Mouse (Mus musculus) lung, postnatal 14 days (tissue): ENCODE results near the gene Tfdp2.
"Not testable (repeated sequence)": the region's sequence is repeated elsewhere in the genome, so short reads cannot be mapped to it uniquely, and the experiment has no call there.

Experiments used
- DNase-seq: peaks from one replicate; pipeline ENCODE4 v3.0.0; 2021

Tfdp2 gene

GRCm38 (mm10) chr9:96319333-96319732 lies 123.3 kb downstream of the Tfdp2 start:
- no peak for DNase-seq

GRCm38 (mm10) chr9:96320551-96320980 lies 124.5 kb downstream of the Tfdp2 start:
- DNase-seq = peak; percentile 28

- no peak for DNase-seq
Observed at GRCm38 (mm10) chr9:96322411-96323152, 126.5 kb downstream of the Tfdp2 start.

GRCm38 (mm10) chr9:96324502-96324901 lies 128.4 kb downstream of the Tfdp2 start:
- no peak for DNase-seq

GRCm38 (mm10) chr9:96326496-96326923 lies 130.4 kb downstream of the Tfdp2 start:
- DNase-seq = peak; percentile 28

GRCm38 (mm10) chr9:96328226-96328625 lies 132.2 kb downstream of the Tfdp2 start:
- no peak for DNase-seq

- DNase-seq = no peak
Observed at GRCm38 (mm10) chr9:96331146-96331545, 135.1 kb downstream of the Tfdp2 start.

GRCm38 (mm10) chr9:96345750-96346149 lies 149.7 kb downstream of the Tfdp2 start:
- DNase-seq = no peak

- DNase-seq = no peak
Observed at GRCm38 (mm10) chr9:96348885-96349284, 152.8 kb downstream of the Tfdp2 start.

- peak; percentile 73 for DNase-seq
Observed at GRCm38 (mm10) chr9:96350010-96350409, 153.9 kb downstream of the Tfdp2 start.

GRCm38 (mm10) chr9:96350476-96350875 lies 154.4 kb downstream of the Tfdp2 start:
- no peak for DNase-seq

GRCm38 (mm10) chr9:96351771-96352170 lies 155.7 kb downstream of the Tfdp2 start:
- DNase-seq = not testable (repeated sequence)

- no peak for DNase-seq
Observed at GRCm38 (mm10) chr9:96353121-96353769, 157.2 kb downstream of the Tfdp2 start.

- peak; percentile 25 for DNase-seq
Observed at GRCm38 (mm10) chr9:96353799-96354198, 157.7 kb downstream of the Tfdp2 start.

GRCm38 (mm10) chr9:96360056-96360455 lies 164.0 kb downstream of the Tfdp2 start:
- DNase-seq = no peak

GRCm38 (mm10) chr9:96363581-96364140 lies 167.6 kb downstream of the Tfdp2 start:
- peak; percentile 72 for DNase-seq

- peak; percentile 100 for DNase-seq
Observed at GRCm38 (mm10) chr9:96364141-96364838, 168.2 kb downstream of the Tfdp2 start, which contains the start of gene Atp1b3. Gene Atp1b3 (minus strand): TSS chr9:96364442.

GRCm38 (mm10) chr9:96365271-96365872 lies 169.3 kb downstream of the Tfdp2 start:
- no peak for DNase-seq

- DNase-seq = no peak
Observed at GRCm38 (mm10) chr9:96369654-96370384, 173.7 kb downstream of the Tfdp2 start.

- DNase-seq = no peak
Observed at GRCm38 (mm10) chr9:96371075-96371474, 175.0 kb downstream of the Tfdp2 start.
